Mouse (Mus musculus): Measurements from ENCODE around the gene Bmpr2. TPM values are rescaled to one million over a fixed set of nuclear protein-coding genes. Genes with fewer than 3 reads are reported as not detected.

The Bmpr2 gene
- total RNA-seq, 1 experiment from 2014 or later = 64.6 TPM

DNA sequence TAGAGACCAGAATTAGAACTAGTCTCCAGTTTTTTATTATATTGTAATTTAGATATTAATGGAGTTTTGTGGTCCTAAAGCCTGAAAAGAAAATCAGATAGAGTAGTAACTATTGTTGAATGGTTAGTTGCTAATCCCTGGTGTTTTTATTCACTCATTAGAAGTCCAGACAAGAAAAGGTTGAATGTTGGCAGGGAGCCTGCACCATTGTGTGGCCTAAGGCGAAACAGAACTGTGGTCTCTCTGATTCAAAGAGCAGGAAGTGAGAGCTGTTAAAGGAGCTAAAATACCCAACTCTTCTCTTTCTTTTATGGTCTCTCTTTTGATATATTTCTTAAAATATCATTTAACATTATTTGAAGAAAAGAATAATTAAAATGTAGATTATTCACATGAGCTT lies 32.1 kb downstream of the Bmpr2 start:
- peak; percentile 35 for DNase-seq

- no peak for DNase-seq
Observed at GRCm38 (mm10) chr1:59797865-59798264, 34.7 kb downstream of the Bmpr2 start.

- DNase-seq = no peak
Observed at GRCm38 (mm10) chr1:59804363-59804762, 41.2 kb downstream of the Bmpr2 start.

DNA sequence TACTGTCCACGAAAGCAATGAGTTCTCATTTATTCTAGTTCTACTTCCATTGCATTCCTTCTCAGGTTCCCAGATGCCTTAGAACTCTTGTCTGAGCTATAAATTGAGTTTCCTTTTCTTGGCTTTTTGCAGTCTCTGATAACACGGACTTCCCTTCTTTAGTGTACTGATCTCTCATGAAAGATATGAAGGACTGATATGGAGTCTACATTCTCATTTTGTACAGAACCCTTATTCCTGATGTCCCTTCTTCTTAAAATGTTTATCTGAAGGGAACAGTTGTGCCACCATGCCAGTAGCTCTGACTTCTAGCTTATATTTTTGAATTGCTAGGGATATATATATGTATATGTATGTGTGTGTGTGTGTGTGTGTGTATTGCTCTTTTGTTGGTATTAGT lies 46.7 kb downstream of the Bmpr2 start:
- DNase-seq = no peak

DNA sequence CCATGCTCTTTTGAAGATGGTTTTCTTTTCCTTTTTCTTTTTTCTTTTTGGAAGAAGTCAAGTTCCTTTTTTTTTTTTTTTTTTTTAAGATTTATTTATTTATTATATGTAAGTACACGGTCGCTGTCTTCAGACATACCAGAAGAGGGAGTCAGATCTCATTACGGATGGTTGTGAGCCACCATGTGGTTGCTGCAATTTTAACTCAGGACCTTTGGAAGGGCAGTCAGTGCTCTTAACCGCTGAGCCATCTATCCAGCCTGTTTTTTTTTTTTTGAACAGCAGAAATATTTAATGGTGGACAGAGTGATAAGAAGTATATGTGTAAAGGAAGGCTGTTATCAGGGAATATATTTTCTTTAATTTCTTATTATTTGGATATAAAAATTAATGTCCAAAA lies 49.6 kb downstream of the Bmpr2 start:
- no peak for DNase-seq

DNA sequence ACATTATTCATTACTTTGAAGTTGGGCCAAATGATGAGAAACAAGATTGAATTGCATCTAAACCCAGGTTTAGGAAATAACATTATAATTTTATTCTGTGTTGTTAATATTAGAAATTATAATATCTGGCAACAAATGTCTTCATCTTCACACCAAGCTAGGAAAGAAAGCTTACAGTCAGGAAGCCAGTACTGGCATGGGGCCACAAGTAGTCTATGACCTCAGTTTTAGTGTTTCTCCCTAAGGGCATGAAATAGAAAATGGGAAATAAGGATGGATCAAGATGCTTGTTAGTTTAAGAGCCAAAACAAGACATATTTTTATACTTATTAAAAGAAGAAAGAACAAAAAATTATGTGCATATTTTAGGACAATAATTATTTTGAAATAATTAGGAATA lies 62.2 kb downstream of the Bmpr2 start:
- peak; percentile 33 for DNase-seq

- no peak for DNase-seq
Observed at GRCm38 (mm10) chr1:59826583-59826982, 63.4 kb downstream of the Bmpr2 start.

DNA sequence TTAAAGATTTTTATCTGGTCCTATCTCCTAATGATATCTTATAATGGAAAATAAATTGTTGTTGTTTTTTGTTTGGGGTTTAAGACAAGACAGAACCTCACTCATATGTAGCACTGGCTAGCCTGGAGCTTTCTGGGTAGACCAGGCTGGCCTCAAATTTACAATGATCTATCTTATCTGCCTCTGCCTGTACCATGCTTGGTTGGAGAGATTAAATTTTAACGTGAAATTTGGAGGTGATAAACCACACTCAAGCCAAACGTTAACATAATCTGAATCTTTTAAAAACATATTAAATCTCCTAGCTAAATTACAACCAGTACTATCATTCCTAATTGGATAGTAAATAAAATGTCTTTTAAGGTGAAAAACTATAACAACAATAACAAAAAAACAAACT lies 66.2 kb downstream of the Bmpr2 start:
- no peak for DNase-seq

GRCm38 (mm10) chr1:59830194-59830593 lies 67.0 kb downstream of the Bmpr2 start:
- DNase-seq = no peak

DNA sequence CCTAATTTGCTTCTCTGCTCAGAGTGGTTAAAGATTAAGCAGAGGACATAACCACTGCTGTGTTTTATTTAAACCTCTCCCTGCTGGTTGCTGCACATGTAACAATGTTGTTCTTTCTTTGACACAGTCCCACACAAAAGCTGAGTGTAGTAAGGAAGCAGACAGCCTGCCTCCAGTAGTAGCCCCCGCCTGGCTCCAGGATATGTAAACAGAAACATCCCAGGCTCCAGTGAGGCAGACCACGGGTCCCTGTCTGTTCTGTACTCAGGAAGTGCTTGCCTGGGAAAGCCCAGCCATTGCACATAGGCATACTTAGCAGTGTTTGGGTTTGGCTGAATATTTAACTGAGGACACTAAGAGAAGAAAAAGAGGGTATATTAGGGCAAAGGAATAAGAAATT lies 70.5 kb downstream of the Bmpr2 start:
- DNase-seq = peak; percentile 18

DNA sequence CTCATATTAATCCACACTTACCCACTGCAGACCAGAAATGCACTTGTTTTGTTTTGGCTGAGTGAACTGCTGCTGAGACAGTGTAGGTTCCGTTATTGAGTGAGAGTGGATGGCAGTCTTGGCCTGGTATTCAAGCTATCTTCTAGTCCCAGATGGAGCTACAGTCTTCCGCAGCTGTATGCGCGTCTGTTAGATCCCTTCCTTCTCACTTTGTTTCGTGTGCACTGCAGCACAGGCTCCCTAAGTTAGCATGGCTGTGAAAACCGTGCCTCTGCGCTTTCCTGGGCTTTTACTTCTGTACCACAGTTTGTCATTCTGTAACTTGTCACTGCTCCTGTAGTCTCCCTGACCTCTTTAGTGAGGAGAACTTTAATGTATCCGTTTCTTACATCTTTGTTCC lies 85.1 kb downstream of the Bmpr2 start:
- DNase-seq = peak; percentile 6

DNA sequence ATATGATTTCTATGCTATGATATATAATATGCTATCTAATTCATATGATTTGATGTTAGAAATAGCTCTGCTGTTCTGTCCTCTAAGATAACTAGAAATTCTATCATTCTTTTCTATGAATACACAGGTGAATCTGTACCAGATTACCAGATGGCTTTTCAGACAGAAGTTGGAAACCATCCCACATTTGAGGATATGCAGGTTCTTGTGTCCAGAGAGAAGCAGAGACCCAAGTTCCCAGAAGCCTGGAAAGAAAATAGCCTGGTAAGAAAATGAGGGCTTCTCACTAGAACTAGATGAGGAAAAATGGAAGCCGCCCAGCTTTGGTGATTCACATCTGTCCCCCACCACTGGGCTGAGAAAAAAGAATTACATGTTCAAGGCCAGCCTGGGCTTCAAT lies 95.8 kb downstream of the Bmpr2 start:
- DNase-seq = peak; percentile 29

GRCm38 (mm10) chr1:59862144-59862543 lies 98.9 kb downstream of the Bmpr2 start:
- DNase-seq = no peak

DNA sequence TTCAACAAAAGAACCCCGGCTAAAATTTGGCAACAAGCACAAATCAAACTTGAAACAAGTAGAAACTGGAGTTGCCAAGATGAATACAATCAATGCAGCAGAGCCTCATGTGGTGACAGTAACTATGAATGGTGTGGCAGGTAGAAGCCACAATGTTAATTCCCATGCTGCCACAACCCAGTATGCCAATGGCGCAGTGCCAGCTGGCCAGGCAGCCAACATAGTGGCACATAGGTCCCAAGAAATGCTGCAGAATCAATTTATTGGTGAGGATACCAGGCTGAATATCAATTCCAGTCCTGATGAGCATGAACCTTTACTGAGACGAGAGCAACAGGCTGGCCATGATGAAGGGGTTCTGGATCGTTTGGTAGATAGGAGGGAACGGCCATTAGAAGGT lies 104.8 kb downstream of the Bmpr2 start:
- peak; percentile 34 for DNase-seq

DNA sequence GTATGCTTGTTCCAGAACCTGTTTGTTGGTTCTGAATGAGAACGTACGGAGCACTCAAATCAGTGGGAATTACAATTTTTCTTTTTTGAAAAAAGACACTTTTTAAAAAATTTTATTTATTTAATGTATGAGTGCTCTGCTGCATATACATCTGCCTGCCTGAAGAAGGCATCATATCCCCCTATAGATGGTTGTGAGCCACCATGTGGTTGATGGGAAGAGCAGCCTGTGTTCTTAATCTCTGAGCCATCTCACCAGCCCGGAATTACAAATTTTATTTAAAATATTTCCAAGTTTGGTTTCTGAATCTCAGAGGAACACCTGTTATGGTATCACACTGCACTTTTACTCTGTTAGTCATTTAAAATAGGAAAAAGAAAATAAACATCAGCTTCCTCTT lies 110.8 kb downstream of the Bmpr2 start:
- no peak for DNase-seq

DNA sequence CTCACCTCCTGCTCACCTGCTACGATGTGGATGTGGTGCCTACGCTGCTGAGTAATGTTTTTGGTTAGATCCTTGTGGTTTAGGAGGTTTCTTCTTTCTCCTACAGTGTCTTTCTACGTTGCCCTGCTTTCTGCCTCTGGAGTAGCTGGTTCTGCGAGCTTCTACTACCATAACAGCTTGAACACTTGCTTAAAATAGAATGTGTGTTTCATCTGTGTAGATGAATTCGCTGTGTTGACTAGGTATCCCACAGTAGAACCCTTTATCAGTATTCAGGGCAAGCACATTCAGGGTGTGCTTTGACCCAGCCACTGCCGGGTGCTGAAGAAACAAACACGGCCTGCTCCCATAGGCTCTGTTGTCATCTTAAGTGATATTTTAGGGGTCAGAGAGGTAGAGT lies 114.9 kb downstream of the Bmpr2 start:
- DNase-seq = no peak

GRCm38 (mm10) chr1:59883349-59884134 lies 120.3 kb downstream of the Bmpr2 start:
- peak; percentile 89 for DNase-seq

DNA sequence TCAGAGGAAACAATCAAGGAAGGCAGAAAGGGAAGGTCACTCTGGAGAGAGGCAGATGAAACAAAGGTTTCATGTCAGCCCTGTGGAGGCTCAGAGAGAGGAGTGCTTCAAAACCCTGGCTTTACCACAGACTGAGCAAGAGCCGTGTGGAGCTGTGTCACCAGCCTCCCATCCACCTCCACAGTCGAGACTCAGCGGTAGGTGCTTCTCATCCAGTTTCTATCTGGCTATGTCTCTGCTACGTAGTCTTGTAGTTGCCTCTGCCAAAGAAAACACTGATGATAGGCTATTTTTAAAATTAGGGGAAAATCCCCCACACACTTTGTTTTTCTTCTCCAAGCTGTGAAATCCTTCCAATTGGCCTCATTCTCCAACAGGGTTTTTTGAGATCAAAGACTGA lies 123.7 kb downstream of the Bmpr2 start:
- DNase-seq = no peak

GRCm38 (mm10) chr1:59888018-59888417 lies 124.8 kb downstream of the Bmpr2 start:
- DNase-seq = no peak

- DNase-seq = no peak
Observed at GRCm38 (mm10) chr1:59891185-59891584, 128.0 kb downstream of the Bmpr2 start.

GRCm38 (mm10) chr1:59892777-59893176 lies 129.6 kb downstream of the Bmpr2 start:
- DNase-seq = no peak

DNA sequence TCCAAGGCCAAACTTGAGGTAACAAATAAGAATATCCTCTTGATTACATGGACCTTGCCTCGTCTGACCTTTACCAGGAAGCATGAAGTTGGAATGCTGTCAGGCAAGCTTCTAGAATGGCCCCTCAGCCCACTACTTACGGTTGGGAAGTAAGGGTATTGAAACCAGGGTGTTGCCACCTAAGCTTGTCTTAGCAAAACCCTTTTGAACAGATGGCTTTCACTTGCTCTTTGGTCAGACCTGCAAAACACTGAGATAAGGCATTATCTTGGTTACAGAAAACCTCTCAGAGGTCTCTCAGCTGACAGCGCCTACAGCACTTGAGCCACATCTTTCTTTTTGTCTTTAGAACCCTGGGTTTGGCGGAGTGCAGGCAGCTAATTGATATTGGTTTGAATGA lies 130.8 kb downstream of the Bmpr2 start:
- no peak for DNase-seq

DNA sequence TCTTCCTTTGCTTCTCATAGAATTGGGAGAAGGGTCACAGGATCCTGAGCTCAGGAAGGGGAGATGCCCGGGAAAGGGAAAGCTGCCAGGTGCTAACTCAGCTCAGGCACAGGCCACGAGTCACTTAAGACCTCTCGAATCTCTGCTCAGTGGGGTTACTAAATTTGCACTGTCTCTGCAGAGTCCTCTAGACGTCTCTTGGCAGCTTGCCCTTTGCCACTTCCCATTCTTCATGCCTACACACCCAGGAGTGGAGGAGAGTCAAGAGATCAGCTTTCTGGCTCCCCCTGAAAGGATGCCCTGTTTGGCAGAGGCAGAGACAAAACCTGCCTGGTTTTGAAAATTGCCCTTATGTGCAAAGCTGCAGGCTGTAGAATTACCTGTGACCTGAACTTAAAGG lies 132.3 kb downstream of the Bmpr2 start:
- peak; percentile 51 for DNase-seq

DNA sequence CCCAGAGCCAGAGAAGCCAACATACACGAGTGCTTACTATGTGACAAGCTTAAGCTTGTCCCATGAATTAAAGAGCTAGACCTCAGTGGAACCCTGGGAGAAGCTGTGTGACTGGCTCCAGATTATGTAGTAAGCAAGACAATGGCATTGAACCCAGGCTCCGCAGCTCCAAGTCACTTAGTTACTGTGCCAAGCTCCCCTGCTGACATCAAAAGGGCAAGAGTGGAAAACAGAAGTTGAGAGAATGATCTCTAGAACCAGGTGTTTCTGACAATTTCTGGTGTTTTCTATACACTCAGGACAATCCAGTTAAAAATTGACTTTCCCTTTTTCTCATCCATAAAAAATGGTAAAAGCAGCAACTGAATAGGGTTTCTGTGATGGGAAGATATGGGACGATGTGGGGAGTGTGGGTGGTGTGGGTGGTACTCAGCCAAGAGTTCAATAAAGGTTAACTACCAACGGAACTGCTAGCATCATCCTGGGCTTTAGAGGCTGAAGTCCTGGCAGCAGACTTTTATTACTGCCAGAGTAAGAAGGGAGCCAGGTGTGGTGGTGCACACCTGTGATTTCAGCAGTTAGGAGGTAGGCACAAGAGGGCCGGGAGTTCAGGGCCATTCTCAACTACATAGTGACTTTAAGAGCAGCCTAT lies 134.1 kb downstream of the Bmpr2 start:
- DNase-seq = no peak

Measured in adrenal gland, postnatal 14 days (tissue).